Mouse (Mus musculus) E14TG2a.4 (cell line): ENCODE data around the gene Gm20388.

ENCODE experiments used
- H3K27me3 ChIP-seq: 2 replicates; pipeline ENCODE4 v1.6.1; 2014; ENCODE audit warnings: low read length, control low read depth; ENCODE audit not compliant: insufficient read depth
- H3K36me3 ChIP-seq: 2 replicates; pipeline ENCODE4 v1.6.1; 2014; ENCODE audit warnings: low read length, control low read depth; ENCODE audit not compliant: insufficient read depth
- H3K4me1 ChIP-seq: replicated peaks from 2 replicates; pipeline ENCODE4 v1.6.1; 2014; ENCODE audit warnings: low read depth, low read length, control low read depth
- H3K4me3 ChIP-seq: replicated peaks from 2 replicates; pipeline ENCODE4 v1.5.1; 2014; ENCODE audit warnings: mild to moderate bottlenecking, low read length
- H3K9me3 ChIP-seq: 2 replicates; pipeline ENCODE4 v1.6.1; 2014; ENCODE audit warnings: low read length, control low read depth
- CTCF ChIP-seq: conservative IDR thresholded peaks from 2 replicates; pipeline ENCODE4 v1.5.1; 2014; ENCODE audit warnings: low read length
- NANOG ChIP-seq: IDR thresholded peaks from 2 replicates; pipeline ENCODE4 v1.6.1; 2014; ENCODE audit warnings: borderline replicate concordance, low read length, mixed read lengths
- POU5F1 ChIP-seq: IDR thresholded peaks from 2 replicates; pipeline ENCODE4 v1.6.1; 2014; ENCODE audit warnings: low read length, borderline replicate concordance

Gm20388 gene

GRCm38 (mm10) chr8:122342806-122343209 is 2432.2 kb downstream of the Gm20388 start:
- 0 out of 2 replicates have a peak overlapping the region, but pooled peaks have one; percentile 56 for H3K4me3 ChIP-seq
- TF ChIP-seq POU5F1 (no peak), CTCF (no peak), NANOG (no peak)
- no peaks in the 10 kb centered on the region for H3K36me3 ChIP-seq
- no peaks in the 10 kb centered on the region for H3K9me3 ChIP-seq
- H3K4me1 ChIP-seq: peaks cover 42% of the 10 kb centered on the region
- peaks cover 47% of the 10 kb centered on the region for H3K27me3 ChIP-seq

- Histone ChIP-seq H3K36me3 (no peaks in the 10 kb centered on the region), H3K9me3 (no peaks in the 10 kb centered on the region), H3K4me3 (peak overlapping the region; percentile 56), H3K27me3 (peaks cover 42% of the 10 kb centered on the region), H3K4me1 (peaks cover 42% of the 10 kb centered on the region)
- TF ChIP-seq CTCF: no peak
- no peak for TF ChIP-seq POU5F1
- no peak for TF ChIP-seq NANOG
Observed at GRCm38 (mm10) chr8:122343341-122343740, 2432.7 kb downstream of the Gm20388 start.

- Histone ChIP-seq H3K4me1 (peaks cover 42% of the 10 kb centered on the region), H3K4me3 (peak overlapping the region; percentile 56), H3K27me3 (peaks cover 38% of the 10 kb centered on the region), H3K9me3 (no peaks in the 10 kb centered on the region), H3K36me3 (no peaks in the 10 kb centered on the region)
- TF ChIP-seq NANOG (no peak), CTCF (no peak), POU5F1 (no peak)
Observed at GRCm38 (mm10) chr8:122343758-122344157, 2433.1 kb downstream of the Gm20388 start.

- Histone ChIP-seq H3K9me3 (no peaks in the 10 kb centered on the region), H3K27me3 (peaks cover 40% of the 10 kb centered on the region), H3K36me3 (no peaks in the 10 kb centered on the region), H3K4me1 (peaks cover 42% of the 10 kb centered on the region), H3K4me3 (0 out of 2 replicates have a peak overlapping the region, but pooled peaks have one; percentile 23)
- TF ChIP-seq NANOG: no peak
- no peak for TF ChIP-seq POU5F1
- no peak for TF ChIP-seq CTCF
Observed at GRCm38 (mm10) chr8:122344219-122344618, 2433.6 kb downstream of the Gm20388 start.

GRCm38 (mm10) chr8:122345181-122346095 is 2434.8 kb downstream of the Gm20388 start:
- peaks cover 49% of the 10 kb centered on the region for H3K4me1 ChIP-seq
- H3K27me3 ChIP-seq: peaks cover 36% of the 10 kb centered on the region
- no peaks in the 10 kb centered on the region for H3K9me3 ChIP-seq
- H3K36me3 ChIP-seq: no peaks in the 10 kb centered on the region
- TF ChIP-seq CTCF: no peak
- TF ChIP-seq POU5F1: no peak
- no peak for TF ChIP-seq NANOG
- 0 out of 2 replicates have a peak overlapping the region, but pooled peaks have one; percentile 39 for H3K4me3 ChIP-seq

GRCm38 (mm10) chr8:122347811-122348552 is 2437.3 kb downstream of the Gm20388 start:
- TF ChIP-seq POU5F1 (no peak), CTCF (no peak), NANOG (no peak)
- Histone ChIP-seq H3K4me3 (no peak overlapping the region), H3K36me3 (no peaks in the 10 kb centered on the region), H3K4me1 (peaks cover 60% of the 10 kb centered on the region), H3K27me3 (peaks cover 22% of the 10 kb centered on the region), H3K9me3 (no peaks in the 10 kb centered on the region)

GRCm38 (mm10) chr8:122349357-122350297 is 2439.0 kb downstream of the Gm20388 start:
- Histone ChIP-seq H3K4me1 (peaks cover 46% of the 10 kb centered on the region), H3K9me3 (no peaks in the 10 kb centered on the region), H3K27me3 (peaks cover 19% of the 10 kb centered on the region), H3K4me3 (no peak overlapping the region), H3K36me3 (no peaks in the 10 kb centered on the region)
- TF ChIP-seq NANOG (no peak), POU5F1 (no peak), CTCF (no peak)
